Comparison of ENCODE assay signal across 21 mouse cellular contexts in the genomic region with DNA sequence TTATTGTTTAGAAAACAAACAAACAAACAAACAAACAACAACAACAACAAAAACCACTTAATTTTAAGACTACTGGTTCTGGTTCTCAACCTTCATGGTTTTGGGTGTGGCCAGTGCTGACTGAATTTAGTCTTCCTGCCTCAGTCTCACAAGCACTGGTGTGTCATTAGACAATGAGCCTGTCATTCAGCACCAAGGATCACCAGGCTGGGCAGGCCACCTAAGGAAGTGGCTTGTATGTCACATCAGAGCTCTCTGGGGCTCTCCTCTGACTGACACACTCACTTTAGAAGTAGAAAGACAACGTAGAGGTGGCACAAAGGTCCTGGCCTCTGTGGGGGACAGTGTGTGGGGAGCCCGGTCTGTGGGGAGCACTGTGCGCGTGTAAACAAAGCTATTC. TPM values are rescaled to one million over a fixed set of nuclear protein-coding genes. Genes with fewer than 3 reads are reported as not detected.
DNase-seq lines count a peak whose midpoint lies in the region; ATAC-seq and TF ChIP-seq lines count a peak whose summit lies in the region.
"Had no signal": no experiment of that assay in that cellular context is flagged by ENCODE, and none has a peak within 500 bp of the region (broad histone marks: within the 10 kb centered on the region; RNA-seq: fewer than 3 reads in every experiment).

No protein-coding gene starts in this region.

- no peak overlapping the region for H3K4me3 ChIP-seq in liver, embryonic 13.5 days (replicated peaks)
- H3K4me3 ChIP-seq in liver, postnatal 0 days (ENCODE audit: low read depth, low read length), result no peak overlapping the region
- no peak overlapping the region for H3K4me3 ChIP-seq in forebrain, embryonic 16.5 days (replicated peaks; ENCODE audit: low read length)
- H3K4me3 ChIP-seq: forebrain, embryonic 15.5 days; heart, embryonic 12.5 days; limb, embryonic 12.5 days; midbrain, embryonic 10.5 days; neural tube, embryonic 13.5 days had no signal

- WGBS in liver, embryonic 13.5 days (ENCODE audit: insufficient replicate concordance), result 78% methylated on average over 4 of the region's 4 CpGs
- WGBS in liver, postnatal 0 days (ENCODE audit: insufficient replicate concordance), result 64% methylated on average over 4 of the region's 4 CpGs
- WGBS in forebrain, embryonic 16.5 days, result 83% methylated on average over 4 of the region's 4 CpGs

- no peak overlapping the region for H3K4me2 ChIP-seq in liver, embryonic 13.5 days
- no peak overlapping the region for H3K4me2 ChIP-seq in liver, postnatal 0 days (ENCODE audit: low read depth, low read length)
- H3K4me2 ChIP-seq in forebrain, embryonic 16.5 days (ENCODE audit: low read length), result no peak overlapping the region
- H3K4me2 ChIP-seq: forebrain, embryonic 15.5 days; heart, embryonic 12.5 days; hindbrain, embryonic 14.5 days; limb, embryonic 12.5 days; neural tube, embryonic 13.5 days had no signal

- H3K9me3 ChIP-seq in liver, embryonic 13.5 days (replicated peaks), result no peaks in the 10 kb centered on the region
- 0 out of 2 replicates have a peak, but pooled peaks cover 2% of the 10 kb centered on the region for H3K9me3 ChIP-seq in liver, postnatal 0 days (ENCODE audit: low read length)
- H3K9me3 ChIP-seq in forebrain, embryonic 16.5 days (ENCODE audit: control insufficient read depth, low read length), result no peaks in the 10 kb centered on the region
- H3K9me3 ChIP-seq: forebrain, embryonic 15.5 days; neural tube, embryonic 13.5 days had no signal

- peaks cover 79% of the 10 kb centered on the region for H3K36me3 ChIP-seq in liver, embryonic 13.5 days
- peaks cover 43% of the 10 kb centered on the region for H3K36me3 ChIP-seq in liver, postnatal 0 days (replicated peaks; ENCODE audit: insufficient read depth, low read length)
- H3K36me3 ChIP-seq in splenic B cell, adult 2 months (ENCODE audit: control insufficient read depth, insufficient read depth, low read length, poor library complexity, severe bottlenecking), result peaks cover 16% of the 10 kb centered on the region
- H3K36me3 ChIP-seq in forebrain, embryonic 16.5 days (ENCODE audit: control insufficient read depth, insufficient read depth), result peaks cover 32% of the 10 kb centered on the region

- peak overlapping the region; percentile 43 for H3K27ac ChIP-seq in liver, embryonic 13.5 days
- peak overlapping the region; percentile 81 for H3K27ac ChIP-seq in liver, postnatal 0 days (ENCODE audit: low read depth)
- H3K27ac ChIP-seq in forebrain, embryonic 16.5 days (ENCODE audit: low read length), result no peak overlapping the region
- H3K27ac ChIP-seq: forebrain, embryonic 15.5 days; hindbrain, embryonic 14.5 days; limb, embryonic 12.5 days; midbrain, embryonic 10.5 days; neural tube, embryonic 13.5 days; stomach, postnatal 0 days had no signal

- TF ChIP-seq EP300 in liver, postnatal 0 days (IDR thresholded peaks at IDR 0.05; ENCODE audit: low read depth), result no peak

- TF ChIP-seq CTCF in liver, postnatal 0 days (IDR thresholded peaks at IDR 0.05; ENCODE audit: low read depth), result no peak

- no peak for DNase-seq in liver, embryonic 13.5 days
- no peak for DNase-seq in liver
- DNase-seq in liver, postnatal 0 days, result no peak
- peak; percentile 32 for DNase-seq in splenic B cell, adult 2 months (ENCODE audit: low read depth, low spot score)
- no peak for DNase-seq in ovary, postnatal 14 days (ENCODE audit: low spot score)
- DNase-seq in adrenal gland, postnatal 14 days, result no peak
- DNase-seq: cerebellum, postnatal 14 days; embryo, embryonic 11 days; layer of hippocampus, adult 9-11 months; lung, adult 2 months; right cerebral cortex, postnatal 14 days had no signal

- H3K9ac ChIP-seq in liver, embryonic 13.5 days, result no peak overlapping the region
- H3K9ac ChIP-seq in liver, postnatal 0 days (replicated peaks), result no peak overlapping the region
- no peak overlapping the region for H3K9ac ChIP-seq in forebrain, embryonic 16.5 days (replicated peaks; ENCODE audit: low read depth, low read length)
- H3K9ac ChIP-seq: forebrain, embryonic 15.5 days; heart, embryonic 12.5 days; hindbrain, embryonic 14.5 days; limb, embryonic 12.5 days; neural tube, embryonic 13.5 days had no signal

- peaks cover 14% of the 10 kb centered on the region; the same call in 1 of the 2 replicates for H3K4me1 ChIP-seq in liver, embryonic 13.5 days (replicated peaks)
- H3K4me1 ChIP-seq in liver, postnatal 0 days (ENCODE audit: insufficient read depth), result peaks cover 9% of the 10 kb centered on the region; the same call in 1 of the 2 replicates
- H3K4me1 ChIP-seq in forebrain, embryonic 16.5 days (replicated peaks; ENCODE audit: control insufficient read depth, insufficient read depth, low read length), result no peaks in the 10 kb centered on the region
- H3K4me1 ChIP-seq: forebrain, embryonic 15.5 days; limb, embryonic 12.5 days; midbrain, embryonic 10.5 days; neural tube, embryonic 13.5 days had no signal

- no peaks in the 10 kb centered on the region for H3K27me3 ChIP-seq in liver, embryonic 13.5 days
- no peaks in the 10 kb centered on the region for H3K27me3 ChIP-seq in liver, postnatal 0 days (ENCODE audit: insufficient read depth, low read length)
- no peaks in the 10 kb centered on the region for H3K27me3 ChIP-seq in splenic B cell, adult 2 months (ENCODE audit: control insufficient read depth, insufficient read depth, low read length, poor library complexity, severe bottlenecking)
- no peaks in the 10 kb centered on the region for H3K27me3 ChIP-seq in forebrain, embryonic 16.5 days (replicated peaks; ENCODE audit: control insufficient read depth, insufficient read depth, low read length)
- H3K27me3 ChIP-seq: forebrain, embryonic 15.5 days; heart, embryonic 12.5 days; limb, embryonic 12.5 days; neural tube, embryonic 13.5 days had no signal

- no peak for ATAC-seq in liver, embryonic 13.5 days (ENCODE audit: low read depth)
- peak; percentile 85 for ATAC-seq in activated CD4-positive, CD25-positive, alpha-beta regulatory T cell, adult 4 months
- no peak for ATAC-seq in liver, postnatal 0 days
- ATAC-seq in forebrain, embryonic 16.5 days, result no peak
- ATAC-seq: forebrain, embryonic 15.5 days; intestine, embryonic 16.5 days had no signal

RNA-seq across cellular contexts. Expression of gene Psmb3, which starts 15.8 kb away (rescaled TPM):
- polyA plus RNA-seq in liver, embryonic 13.5 days (2015; fragmentation: Nextera tagmentation; extraction: Ambion mirVana), result 335 and 374 TPM in 2 replicates
- 100 to 1,000 TPM; 422 to 486 TPM for polyA plus RNA-seq in activated CD4-positive, CD25-positive, alpha-beta regulatory T cell, adult 4 months (2017; shearing (Covaris generic))
- polyA plus RNA-seq in liver, postnatal 0 days (2015; fragmentation: Nextera tagmentation; extraction: Ambion mirVana), result 244 and 267 TPM in 2 replicates
- 403 and 431 TPM in 2 replicates for polyA plus RNA-seq in forebrain, embryonic 16.5 days (2015; fragmentation: Nextera tagmentation; extraction: Ambion mirVana)
- total RNA-seq in adrenal gland, postnatal 14 days (2021), result 216 and 225 TPM in 2 replicates

RNA-seq across cellular contexts. Expression of gene Pcgf2, which starts 18.7 kb away (rescaled TPM):
- polyA plus RNA-seq in liver, embryonic 13.5 days (2015; fragmentation: Nextera tagmentation; extraction: Ambion mirVana), result 2.3 and 3.6 TPM in 2 replicates
- polyA plus RNA-seq in activated CD4-positive, CD25-positive, alpha-beta regulatory T cell, adult 4 months (2017; shearing (Covaris generic)), result 1 to 10 TPM; 3.1 to 4.7 TPM
- polyA plus RNA-seq in liver, postnatal 0 days (2015; fragmentation: Nextera tagmentation; extraction: Ambion mirVana), result 1.9 TPM in 2 replicates
- 14.8 and 19.8 TPM in 2 replicates for polyA plus RNA-seq in forebrain, embryonic 16.5 days (2015; fragmentation: Nextera tagmentation; extraction: Ambion mirVana)
- total RNA-seq in adrenal gland, postnatal 14 days (2021), result 28.1 and 32.6 TPM in 2 replicates

RNA-seq across cellular contexts. Expression of gene Pip4k2b, which starts 25.5 kb away (rescaled TPM):
- polyA plus RNA-seq in liver, embryonic 13.5 days (2015; fragmentation: Nextera tagmentation; extraction: Ambion mirVana), result 0.88 TPM in 2 replicates
- polyA plus RNA-seq in activated CD4-positive, CD25-positive, alpha-beta regulatory T cell, adult 4 months (2017; shearing (Covaris generic)), result 1 to 10 TPM; 2.0 to 2.3 TPM
- polyA plus RNA-seq in liver, postnatal 0 days (2015; fragmentation: Nextera tagmentation; extraction: Ambion mirVana), result 0.53 and 0.59 TPM in 2 replicates
- polyA plus RNA-seq in forebrain, embryonic 16.5 days (2015; fragmentation: Nextera tagmentation; extraction: Ambion mirVana), result 4.1 and 4.7 TPM in 2 replicates
- 24.8 and 34.7 TPM in 2 replicates for total RNA-seq in adrenal gland, postnatal 14 days (2021)

RNA-seq across cellular contexts. Expression of gene Cisd3, which starts 33.4 kb away (rescaled TPM):
- polyA plus RNA-seq in liver, embryonic 13.5 days (2015; fragmentation: Nextera tagmentation; extraction: Ambion mirVana), result 11.7 and 13.3 TPM in 2 replicates
- polyA plus RNA-seq in activated CD4-positive, CD25-positive, alpha-beta regulatory T cell, adult 4 months (2017; shearing (Covaris generic)), result 10 to 100 TPM; 91.3 to 99.5 TPM
- 54.6 and 63.7 TPM in 2 replicates for polyA plus RNA-seq in liver, postnatal 0 days (2015; fragmentation: Nextera tagmentation; extraction: Ambion mirVana)
- 14.6 and 15.4 TPM in 2 replicates for polyA plus RNA-seq in forebrain, embryonic 16.5 days (2015; fragmentation: Nextera tagmentation; extraction: Ambion mirVana)
- total RNA-seq in adrenal gland, postnatal 14 days (2021), result 277 and 297 TPM in 2 replicates

RNA-seq across cellular contexts. Expression of gene Cwc25, which starts 47.3 kb away (rescaled TPM):
- 7.0 and 7.7 TPM in 2 replicates for polyA plus RNA-seq in liver, embryonic 13.5 days (2015; fragmentation: Nextera tagmentation; extraction: Ambion mirVana)
- 10 to 100 TPM; 21.3 to 22.8 TPM for polyA plus RNA-seq in activated CD4-positive, CD25-positive, alpha-beta regulatory T cell, adult 4 months (2017; shearing (Covaris generic))
- polyA plus RNA-seq in liver, postnatal 0 days (2015; fragmentation: Nextera tagmentation; extraction: Ambion mirVana), result 5.5 and 5.8 TPM in 2 replicates
- polyA plus RNA-seq in forebrain, embryonic 16.5 days (2015; fragmentation: Nextera tagmentation; extraction: Ambion mirVana), result 17.1 and 19.5 TPM in 2 replicates
- total RNA-seq in adrenal gland, postnatal 14 days (2021), result 17.6 and 18.7 TPM in 2 replicates
